Mouse (Mus musculus): ENCODE results near the gene Ewsr1.
"Not testable (repeated sequence)": the region's sequence is repeated elsewhere in the genome, so short reads cannot be mapped to it uniquely, and the experiment has no call there.

Gene Ewsr1

DNA sequence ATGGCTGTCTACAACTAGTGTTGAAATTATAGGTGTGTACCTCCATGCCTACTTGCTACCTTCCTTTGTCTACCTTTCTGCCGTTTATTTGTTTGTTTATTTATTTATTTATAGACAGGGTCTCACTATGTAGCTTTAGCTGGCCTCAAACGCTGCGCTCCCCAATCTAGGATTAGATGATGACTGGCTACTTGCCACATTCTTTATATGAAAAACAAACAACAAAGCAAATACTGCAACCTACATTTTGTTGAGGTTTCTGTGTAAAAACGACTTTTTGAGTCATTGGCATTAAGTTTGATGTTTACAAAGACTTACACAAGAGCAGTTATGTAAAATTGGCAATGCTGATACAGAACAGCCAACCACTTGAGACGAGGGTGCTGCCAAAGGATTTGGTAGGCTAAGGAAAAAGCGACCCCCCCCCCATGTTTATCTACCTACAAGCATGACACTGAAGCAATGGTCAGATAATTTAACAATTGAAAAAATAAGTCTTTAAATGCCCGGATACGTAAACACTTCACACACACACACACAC, 2.5 kb downstream of the Ewsr1 start:
- no peak for DNase-seq

DNA sequence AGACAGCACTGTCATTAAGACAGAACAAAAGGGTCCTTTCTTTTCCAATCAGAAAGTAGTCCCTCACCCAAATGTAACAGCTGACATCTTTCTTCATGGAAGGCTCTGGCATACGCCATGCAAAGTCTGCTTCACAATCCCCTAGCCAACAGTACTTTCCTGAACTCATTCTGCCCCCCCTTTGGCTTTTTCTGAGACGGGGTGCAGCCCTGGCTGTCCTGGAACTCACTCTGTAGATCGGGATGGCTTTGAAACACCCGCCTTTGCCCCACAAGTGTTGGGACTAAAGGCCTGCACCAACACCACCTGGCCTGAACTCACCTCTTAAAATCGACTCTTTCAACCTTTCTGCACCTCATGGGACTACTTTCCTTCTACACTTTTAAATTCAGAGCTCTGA, 3.2 kb downstream of the Ewsr1 start:
- DNase-seq: no peak

DNA sequence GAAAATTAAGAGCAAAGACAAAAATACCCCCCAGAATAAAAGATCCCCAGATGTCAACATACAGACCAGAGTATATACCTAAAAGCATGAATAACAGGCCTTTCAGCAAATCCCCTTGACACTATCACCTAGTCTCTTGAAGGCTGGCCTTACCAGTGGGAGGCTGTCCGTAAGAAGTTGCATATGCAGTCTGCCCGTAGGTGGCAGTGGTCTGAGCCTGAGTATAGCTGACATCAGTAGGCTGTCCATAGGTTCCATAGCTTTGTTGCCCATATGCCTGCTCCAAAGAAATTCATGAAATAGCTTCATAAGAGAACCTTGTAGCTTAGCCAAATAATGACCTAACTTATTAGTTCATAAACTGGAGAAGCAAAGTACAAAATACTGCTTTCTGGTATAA, 7.4 kb downstream of the Ewsr1 start:
- no peak for DNase-seq

DNA sequence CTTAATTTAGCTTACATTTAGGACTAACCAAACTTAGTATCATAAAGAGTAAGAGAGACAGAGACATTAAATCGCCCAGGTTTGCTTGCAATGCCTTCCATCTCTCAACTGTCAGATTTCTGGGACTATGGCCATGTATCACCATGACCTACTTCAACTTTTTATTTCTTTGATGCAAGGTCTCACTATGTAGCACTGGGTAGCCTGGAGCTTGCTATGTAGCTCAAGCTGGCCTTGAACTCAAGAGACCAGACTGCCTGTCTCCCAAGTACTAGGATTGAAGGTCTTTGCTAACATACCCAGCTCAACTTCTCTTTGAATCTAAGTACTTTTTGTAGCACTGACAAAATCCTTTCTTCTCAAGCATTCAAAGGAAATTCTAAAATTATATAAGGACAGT, 9.9 kb downstream of the Ewsr1 start:
- no peak for DNase-seq

DNA sequence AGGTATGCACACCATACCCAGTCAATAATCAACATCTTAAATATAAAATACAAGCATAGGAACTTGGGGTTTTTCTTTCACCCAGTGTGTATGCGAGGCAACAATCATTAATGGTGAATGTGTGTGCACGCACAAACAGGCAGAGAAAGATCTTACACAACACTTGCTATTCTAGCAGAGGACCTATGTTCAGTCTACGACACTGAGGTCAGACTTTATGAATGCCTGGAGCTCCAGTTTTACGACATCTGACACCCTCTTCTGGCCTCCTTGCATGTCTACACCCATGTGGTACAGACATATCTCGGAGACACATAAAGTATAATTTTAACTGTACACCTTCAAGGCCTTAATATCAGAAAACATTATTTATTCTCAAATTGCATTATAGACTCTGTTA, 22.2 kb downstream of the Ewsr1 start:
- not testable (repeated sequence) for DNase-seq

DNA sequence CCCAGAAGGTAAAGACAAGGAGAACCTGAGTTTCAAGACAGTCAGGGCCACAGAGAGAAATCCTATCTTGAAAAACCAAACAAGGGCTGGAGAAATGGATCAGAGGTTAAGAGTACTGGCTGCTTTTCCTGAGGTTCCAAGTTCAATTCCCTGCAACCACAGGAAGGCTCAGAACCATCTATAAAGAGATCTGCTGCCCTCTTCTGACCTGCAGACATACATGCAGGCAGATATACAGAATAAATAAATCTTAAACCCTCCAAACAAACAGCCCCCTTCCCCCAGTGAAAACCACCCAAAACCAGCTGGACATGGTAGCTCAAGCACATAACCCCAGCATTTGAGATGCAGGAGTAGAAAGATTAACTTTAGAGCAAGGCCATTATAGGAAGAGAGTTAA, 23.3 kb downstream of the Ewsr1 start:
- DNase-seq: no peak

DNA sequence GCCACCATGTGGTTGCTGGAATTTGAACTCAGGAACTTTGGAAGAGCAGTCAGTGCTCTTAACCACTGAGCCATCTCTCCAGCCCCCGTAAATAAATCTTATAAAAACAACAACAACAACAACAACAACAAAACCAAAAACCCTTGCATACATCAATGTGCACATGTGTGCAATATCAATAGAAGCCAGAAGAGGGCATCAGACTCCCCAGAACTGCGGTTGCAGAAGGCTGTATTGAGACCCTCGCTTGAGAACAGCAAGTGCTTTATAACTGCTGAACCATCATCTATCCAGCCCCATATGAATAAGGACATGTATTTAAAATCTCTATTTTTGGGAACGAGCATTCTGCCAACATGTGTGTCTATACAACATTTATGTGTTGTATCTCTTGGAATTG, 24.2 kb downstream of the Ewsr1 start:
- DNase-seq: no peak

DNA sequence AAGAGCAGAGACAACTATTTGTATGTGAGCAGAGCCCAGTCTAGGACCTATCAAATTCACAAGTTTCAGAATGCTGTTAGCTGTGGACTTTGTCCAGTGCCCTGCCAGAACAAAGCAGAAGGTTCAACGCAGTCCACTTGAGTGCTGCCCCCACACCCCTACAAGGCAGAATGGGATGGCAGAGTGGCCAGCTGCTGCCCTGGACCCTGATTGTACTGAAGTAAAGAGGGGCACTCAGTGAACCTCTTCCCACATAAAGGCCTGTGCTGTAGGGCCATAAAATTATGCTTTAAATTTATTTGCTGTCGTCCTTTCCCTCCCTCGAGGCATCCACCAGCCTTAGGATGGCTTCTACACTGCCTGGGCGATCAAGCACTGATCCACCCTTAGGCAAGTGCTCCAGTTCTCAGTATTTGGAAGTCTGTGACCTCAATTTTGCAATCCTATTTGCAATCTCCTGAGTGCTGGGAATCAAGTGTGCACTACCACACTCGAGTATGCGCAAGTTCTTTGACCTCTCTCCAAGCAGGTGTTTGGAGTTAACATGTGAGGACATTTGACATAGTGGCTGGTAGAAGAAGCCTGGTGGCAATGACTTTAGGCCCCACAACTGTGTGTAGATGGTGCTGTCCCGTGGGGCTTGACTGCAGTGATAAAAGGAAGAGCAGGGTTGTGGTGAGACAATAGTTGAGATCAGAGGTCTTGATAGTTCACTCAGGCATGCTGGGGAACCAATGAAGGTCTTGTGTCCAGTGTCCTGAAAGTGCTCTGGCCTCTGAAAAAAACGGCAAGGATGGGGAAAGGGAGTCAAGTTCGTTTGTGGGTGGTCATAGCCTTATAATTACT, 30.7 kb downstream of the Ewsr1 start:
- DNase-seq: no peak

DNA sequence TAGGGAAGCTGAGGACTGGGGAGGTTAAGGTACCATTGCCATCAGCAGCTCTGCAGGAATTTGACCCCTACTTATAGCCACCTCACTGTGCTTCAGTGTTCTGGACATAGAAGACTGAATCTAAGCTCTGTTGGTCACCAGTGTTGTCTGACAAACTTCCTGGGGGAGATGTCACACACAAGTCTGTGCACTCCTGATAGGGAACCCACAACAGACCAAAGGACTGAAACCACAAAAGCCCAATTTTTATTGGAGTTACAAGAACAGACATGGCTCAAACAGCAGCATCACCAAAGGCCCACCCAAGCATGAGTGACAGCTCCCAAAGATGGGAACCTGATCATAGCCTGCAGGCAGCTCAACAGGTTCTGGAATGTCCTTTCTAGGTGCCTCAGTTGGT, 32.0 kb downstream of the Ewsr1 start:
- DNase-seq: no peak

DNA sequence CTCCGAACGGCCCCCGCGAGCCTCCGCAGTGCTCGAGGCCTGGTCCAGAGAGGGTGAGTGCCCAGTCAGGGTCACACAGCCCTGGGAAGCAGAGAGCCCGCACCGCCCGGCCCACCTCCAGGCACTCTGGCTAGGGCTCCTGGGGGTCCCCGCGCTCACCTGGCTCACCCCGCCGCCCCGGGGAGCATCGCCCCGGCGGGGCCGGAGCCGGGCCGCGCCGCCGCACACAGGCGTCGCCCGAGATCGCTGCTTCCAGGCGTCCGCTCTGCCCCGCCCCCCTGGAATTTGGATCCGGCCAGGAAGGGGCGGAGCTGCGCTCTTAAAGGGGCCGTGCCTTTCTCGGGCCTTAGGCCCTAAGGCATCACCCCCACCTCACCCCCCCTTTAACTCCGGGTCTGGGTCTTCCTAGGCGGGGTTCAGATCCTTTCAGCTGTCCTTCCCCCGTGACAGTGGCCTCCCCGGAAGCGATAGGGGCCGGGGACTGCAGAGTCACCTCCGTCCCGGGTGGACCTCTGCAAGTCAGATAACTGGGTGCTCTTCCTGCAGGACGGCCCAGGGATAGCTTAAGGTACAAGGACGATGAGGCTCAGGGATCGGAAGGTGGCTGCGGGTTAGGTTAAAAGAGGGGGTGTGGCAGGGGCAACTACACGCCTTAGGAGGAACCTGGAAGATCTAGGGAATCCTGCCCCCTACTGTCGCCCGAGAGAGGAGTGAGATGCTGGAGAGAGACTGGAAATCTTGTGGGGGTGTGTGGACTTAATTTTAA, 33.8 kb downstream of the Ewsr1 start, which contains the start of gene Gas2l1:
Gene Gas2l1 (minus strand): TSS at position 272 of the 766 bp plus-strand sequence.
- DNase-seq: peak; percentile 87 to 92

DNA sequence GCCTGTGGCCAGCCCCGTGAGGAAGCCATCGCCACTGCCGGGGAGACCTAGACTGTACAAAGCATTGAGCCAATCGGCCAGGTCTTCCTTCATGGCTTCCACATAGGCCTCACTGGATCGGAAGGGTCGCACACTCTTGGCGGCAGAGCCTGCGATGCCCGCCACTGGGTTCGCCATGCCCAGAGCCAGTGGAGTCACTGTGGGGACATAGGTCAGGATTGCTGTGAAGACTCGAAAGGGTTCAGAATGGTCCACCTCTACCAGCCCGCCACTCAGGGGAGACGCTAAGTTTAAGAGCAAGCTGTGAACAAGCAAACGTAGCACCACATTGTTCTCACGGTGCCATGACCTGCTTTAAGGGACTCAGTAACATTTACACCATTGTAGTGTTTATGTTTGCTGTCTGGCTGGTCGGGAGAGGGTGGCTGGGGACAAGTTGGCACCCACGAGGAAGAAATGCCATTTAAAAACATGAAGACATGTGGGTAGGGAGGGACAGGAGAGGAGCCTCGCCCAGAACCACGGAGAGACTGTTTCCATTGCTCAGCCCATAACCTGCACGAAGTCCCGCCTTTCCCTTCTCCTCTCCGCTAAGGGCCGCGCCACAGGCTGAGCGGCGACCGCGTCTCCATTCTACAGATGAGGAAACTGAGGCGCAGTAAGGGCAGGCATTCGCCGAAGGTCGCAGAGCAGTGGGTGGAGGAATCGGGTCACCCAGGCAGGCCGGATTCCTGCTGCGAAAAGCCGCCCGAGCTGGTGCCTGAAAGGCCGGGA, 34.6 kb downstream of the Ewsr1 start:
- DNase-seq: no peak

DNA sequence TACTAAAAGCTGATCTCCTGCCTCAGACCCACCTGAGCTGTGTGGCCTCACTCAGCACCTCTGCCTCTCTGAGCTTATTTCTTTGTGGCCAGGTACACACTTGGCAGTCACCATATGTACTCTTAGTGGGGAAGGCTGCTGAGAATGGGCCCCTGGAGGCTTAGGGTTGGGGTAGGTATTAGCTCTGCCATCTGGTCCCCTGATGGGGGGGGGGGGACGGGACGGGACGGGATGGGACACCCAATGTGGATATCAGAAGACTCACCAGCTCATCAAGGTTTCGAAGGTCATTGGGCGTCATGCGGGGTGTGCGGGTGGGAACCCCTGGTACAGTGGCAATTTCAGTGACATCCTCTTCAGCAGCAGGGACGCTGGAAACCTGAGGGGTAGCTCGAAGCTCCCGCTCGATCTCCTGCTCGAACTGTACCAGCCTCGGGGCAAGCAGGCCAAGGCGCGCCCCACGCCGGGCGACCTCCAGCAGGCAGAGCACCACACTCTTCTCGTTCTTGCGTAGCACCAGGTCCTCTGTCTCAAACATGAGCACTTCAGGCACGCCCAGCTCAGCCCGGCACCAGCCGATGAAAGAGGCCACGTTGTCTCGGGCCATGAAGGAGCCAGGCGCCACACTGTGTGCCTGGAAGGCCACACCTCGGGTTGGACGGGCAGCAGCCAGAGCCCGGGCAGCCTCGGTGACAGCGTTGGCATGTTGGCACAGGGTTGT, 35.3 kb downstream of the Ewsr1 start:
- peak in 1 of 2 experiments; percentile 45 for DNase-seq

DNA sequence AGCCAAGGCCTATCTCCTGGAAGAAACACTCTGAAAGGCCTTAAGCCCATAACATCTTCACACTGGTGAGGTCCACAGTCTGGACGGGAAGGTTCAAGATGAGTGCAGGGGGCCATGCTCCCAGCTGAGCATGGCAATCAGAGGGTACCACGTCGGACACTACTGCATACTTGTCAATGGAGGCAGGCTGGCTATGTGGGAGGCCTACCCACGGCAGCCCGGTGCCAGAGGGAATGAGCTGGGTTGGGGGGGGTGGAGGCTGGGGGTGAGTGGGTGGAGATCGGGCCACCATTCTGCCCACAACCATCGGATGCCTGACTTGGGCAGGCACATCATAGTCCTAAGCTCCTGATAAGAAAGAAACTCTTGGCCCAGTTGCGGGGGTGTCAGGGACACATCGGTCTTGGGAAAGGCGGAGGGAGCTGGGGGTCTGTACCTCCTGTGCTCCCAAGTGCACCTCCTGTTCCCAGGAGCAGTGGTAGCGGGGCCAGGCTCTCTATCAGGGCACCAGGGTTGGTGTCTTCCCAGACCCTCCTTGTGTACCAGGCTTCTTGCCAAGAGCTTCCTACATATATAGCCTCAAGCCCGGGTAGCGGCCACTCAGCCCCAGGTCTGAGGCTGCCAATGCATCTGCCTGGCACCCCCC, 36.1 kb downstream of the Ewsr1 start:
- DNase-seq: no peak

DNA sequence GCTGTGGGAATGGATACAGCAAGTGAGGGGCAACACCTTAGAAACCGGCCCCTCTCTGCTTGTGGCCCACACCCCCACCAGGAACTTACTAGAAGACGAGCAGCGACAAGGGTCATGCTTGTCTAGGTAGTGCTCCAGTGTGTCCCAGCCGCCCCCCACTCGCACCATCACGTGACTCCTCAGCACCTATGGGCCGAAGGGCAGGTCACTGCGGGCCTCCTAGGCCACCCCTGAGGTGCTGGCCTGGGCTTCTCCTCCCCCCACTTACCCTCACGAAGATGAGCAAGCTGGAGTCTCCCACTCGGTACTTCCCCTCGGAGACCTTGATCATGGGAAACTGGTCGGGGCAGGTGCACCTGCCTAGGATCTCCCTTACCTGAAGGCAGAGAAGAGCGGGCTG, 36.7 kb downstream of the Ewsr1 start:
- no peak for DNase-seq

DNA sequence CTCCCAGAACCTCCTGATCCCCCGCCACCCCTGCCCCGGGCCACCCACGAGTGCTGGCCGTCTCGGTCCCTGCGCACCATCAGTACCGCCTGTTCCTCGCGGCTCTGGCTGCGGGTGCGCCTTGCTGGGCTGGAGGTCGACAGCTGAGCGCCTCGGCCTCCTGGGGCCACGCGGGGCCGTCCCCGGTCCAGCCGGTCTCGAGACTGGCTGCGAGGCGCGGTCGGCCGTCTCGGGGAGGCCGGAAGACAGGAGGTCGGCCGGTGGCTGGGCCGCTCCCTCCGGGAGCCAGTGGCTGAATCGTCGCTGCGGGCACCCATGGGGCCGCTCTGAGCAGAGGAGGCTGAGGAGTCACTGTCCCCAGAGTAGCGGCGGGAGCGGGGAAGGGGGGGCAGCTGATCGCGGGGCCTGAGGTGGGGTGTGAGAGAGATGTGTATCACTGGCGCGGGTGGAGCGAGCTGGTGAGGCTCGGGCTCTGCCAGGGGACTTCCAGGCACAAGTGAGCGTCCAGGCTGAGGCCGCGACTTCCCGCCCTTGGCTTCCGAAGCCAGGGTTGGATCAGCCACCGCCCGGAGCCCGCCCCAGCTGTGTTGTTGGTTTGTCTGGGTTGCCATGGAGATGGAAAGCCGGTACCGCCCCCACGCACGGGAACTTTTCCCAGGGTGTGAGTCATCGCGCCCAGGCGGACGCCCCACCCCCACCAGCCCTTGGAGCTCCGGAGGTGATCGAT, 37.5 kb downstream of the Ewsr1 start:
- DNase-seq: peak; percentile 76 to 81

DNA sequence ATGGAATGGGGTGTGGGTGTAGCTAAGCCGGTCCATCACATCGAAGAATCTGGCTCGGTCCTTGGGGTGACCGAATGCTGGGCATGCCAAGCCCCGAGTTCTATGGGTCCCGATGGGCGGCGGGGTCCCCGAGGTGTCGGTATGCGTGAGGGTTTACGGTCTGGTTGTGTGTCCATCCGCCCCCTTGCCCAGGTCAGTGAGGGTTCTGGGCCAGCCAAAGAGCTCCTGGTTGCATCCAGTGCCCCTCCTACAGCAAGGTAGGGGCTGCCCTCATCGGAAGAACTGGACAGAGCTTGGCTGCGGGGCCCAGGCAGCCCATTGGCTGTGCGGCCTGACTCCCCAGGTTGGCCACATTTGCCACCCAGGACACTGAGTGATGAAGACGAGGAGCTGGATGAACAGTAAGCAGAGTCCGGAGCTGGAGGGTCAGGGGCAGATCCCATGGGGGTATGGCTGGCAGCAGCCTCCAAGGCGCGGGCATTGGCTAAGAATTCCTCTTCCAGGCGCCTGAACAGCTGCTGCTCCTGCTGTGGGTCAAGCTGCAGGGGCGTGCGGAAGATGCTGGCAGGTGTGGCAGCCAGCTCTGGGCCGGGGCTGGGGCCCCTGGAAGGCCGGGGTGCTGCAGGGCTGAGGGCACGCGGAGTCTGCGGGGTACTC, 38.2 kb downstream of the Ewsr1 start:
- DNase-seq: no peak

DNA sequence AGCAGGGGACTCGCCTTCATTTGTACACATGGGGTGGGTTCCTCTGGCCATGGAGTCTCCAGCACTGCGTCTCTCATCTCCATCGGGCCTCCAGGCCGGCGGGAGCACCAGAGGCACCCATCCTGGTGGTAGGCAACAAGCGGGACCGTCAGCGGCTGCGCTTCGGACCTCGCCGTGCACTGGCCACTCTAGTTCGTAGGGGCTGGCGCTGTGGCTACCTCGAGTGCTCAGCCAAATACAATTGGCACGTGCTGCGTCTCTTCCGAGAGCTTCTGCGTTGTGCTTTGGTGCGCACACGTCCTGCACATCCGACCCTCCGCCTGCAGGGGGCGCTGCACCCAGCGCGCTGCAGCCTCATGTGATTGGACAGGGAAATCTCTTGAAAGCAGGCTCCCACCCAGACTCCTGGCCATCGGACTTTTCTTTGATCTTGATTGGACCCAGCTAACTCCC, 39.3 kb downstream of the Ewsr1 start:
- peak in 1 of 2 experiments; percentile 42 for DNase-seq

DNA sequence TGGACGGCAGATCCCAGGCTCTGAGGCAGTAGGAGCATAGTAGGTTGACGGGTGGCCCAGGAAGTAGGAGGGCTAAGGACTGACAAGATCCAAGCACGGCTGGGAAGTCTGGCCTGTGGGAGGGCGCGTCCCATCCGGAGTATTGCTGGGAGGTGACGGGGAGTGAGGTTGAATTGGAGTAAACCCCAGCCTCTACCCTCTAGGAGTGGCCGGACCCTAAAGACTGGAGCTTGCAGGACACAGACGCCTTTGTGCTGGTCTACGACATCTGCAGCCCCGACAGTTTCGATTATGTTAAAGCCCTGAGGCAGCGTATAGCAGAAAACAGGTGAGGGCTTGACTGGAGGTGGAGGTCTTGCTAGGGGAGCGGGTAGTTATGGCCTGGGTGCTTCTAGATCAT, 39.8 kb downstream of the Ewsr1 start:
- no peak for DNase-seq

DNA sequence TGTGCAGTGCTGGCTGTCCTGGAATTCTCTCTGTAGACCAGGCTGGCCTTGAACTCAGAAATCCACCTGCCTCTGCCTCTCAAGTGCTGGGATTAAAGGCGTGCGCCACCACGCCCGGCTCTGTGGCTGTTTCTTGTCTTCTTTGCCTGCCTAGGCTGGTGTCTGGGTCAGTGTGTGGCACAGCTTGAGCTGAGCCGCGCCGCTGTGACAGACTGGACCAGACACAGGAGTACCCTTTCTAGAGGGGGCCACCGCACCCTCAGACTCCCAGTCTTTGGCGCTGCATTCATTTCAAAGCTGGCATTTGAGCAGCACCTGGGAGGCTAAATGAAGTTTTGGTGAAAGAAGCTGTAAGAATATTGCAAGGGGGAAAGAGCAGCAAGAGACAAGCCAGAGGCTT, 40.3 kb downstream of the Ewsr1 start:
- no peak for DNase-seq

DNA sequence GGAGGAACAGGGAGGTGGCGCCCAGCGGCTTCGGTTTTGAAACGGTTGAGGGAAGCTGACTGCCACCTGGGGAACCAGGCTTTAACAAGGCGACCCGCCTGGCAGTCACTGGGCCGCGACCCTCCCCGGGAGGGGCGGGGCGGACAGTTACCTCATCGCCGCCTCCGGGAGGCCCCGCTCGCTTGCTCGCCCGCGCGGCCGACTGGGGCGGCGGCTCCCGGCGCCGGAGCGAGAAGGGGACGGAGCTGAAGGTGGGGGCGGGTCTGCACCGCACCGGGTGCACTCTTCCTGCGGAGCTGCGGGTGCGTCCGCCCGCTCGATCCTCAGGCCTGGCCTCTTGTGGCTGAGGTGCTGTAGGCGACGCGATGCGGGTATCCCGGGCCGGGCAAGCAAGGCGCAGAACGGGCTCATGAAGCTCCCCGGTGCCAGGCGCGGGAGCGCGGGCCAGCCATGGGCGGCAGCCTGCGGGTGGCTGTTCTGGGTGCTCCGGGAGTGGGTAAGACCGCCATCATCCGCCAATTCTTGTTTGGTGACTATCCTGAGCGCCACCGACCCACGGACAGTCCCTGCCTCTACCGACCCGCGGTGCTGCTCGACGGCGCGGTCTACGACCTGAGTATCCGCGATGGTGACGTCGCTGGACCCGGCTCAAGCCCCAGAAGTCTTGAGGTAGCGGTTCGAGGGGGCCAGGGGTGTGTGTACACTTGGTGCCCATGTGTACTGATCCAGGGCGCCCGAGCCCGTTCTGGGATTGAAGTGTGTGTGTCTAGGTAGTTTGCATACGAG, 41.0 kb downstream of the Ewsr1 start, which contains the start of gene Rasl10a:
Gene Rasl10a (plus strand): TSS at position 273 of the 786 bp plus-strand sequence.
- DNase-seq: no peak

Measured in cerebellum, adult 18-20 months (tissue).